Mouse (Mus musculus): Measurements from ENCODE around the gene Slco2a1. TPM values are rescaled to one million over a fixed set of nuclear protein-coding genes. Genes with fewer than 3 reads are reported as not detected.

Gene Slco2a1
- polyA plus RNA-seq, 1 experiment from 2014 or later = 3.7 TPM

DNA sequence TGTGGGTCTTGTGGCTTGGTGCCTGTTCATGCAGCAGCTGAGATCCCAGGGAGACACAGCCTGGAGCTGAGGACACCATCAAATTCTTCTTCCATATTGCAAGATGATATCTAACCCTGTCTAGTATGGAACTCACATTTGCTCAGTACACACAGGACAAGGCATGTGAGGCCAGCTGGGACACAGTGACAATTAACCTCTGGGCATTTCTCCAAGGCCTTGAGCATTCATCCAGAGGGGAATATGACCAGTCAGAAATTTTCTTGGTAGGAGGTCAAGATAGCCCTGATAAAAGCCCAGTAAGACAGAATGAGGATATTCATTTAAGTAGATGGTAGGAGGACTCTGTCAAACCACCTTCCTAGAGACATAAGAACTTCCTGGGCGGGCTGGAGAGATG is 56.9 kb downstream of the Slco2a1 start:
- H3K9ac ChIP-seq = no peak overlapping the region
- no peak overlapping the region for H3K4me3 ChIP-seq
- no peak overlapping the region for H3K4me2 ChIP-seq (replicated peaks)
- 56% methylated on average over 1 of the region's 1 CpGs for WGBS
- no peak for ATAC-seq (ENCODE audit: insufficient number of reproducible peaks, insufficient read depth, low FRiP score, low TSS enrichment)
- no peaks in the 10 kb centered on the region for H3K9me3 ChIP-seq
- no peaks in the 10 kb centered on the region for H3K36me3 ChIP-seq
- H3K27ac ChIP-seq = no peak overlapping the region
- no peaks in the 10 kb centered on the region for H3K4me1 ChIP-seq
- no peaks in the 10 kb centered on the region for H3K27me3 ChIP-seq

DNA sequence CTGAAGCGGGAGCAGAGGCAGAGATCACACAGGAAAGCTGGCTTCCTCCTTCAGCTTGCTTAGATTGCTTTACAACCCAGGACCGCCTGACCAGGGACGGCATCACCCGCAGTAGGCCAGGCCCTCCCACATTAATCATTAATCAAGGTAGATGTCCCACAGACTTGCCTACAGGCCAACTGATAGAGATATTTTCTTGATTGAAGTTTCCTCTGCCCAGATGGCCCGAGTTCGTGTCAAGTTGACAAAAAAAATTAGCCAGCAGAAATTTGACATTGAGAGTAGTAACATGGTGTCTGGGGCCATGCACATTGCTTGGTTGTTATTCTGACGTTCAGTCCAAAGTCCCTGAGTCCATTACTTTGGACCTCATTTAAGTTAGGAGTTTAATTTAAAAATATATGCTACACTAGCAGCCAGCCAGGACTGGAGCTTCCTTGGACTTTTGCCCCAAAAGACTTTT is 60.6 kb downstream of the Slco2a1 start:
- H3K4me2 ChIP-seq (replicated peaks) = no peak overlapping the region
- H3K9me3 ChIP-seq = no peaks in the 10 kb centered on the region
- H3K27me3 ChIP-seq = no peaks in the 10 kb centered on the region
- no peaks in the 10 kb centered on the region for H3K4me1 ChIP-seq
- H3K27ac ChIP-seq = no peak overlapping the region
- H3K4me3 ChIP-seq = no peak overlapping the region
- ATAC-seq (ENCODE audit: insufficient number of reproducible peaks, insufficient read depth, low FRiP score, low TSS enrichment) = no peak
- no peaks in the 10 kb centered on the region for H3K36me3 ChIP-seq
- 82% methylated on average over 7 of the region's 7 CpGs for WGBS
- H3K9ac ChIP-seq = no peak overlapping the region

DNA sequence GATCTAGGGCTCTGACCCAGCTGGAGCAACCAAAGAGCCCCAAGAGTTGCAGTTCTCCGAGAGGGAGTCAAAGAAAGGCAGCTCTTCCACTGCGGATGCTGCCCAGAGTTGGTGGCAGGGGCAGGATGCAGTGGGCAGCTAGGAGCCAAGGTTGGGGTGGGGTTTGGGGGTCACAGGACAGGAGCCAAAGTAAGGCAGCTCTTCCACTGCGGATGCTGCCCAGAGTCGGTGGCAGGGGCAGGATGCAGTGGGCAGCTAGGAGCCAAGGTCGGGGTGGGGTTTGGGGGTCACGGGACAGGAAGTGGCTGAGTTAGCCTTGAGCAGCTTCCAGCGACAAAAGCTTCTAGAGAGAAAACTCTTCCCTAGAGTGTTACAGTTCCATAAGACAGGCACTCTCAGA is 65.3 kb downstream of the Slco2a1 start:
- no peak overlapping the region for H3K4me3 ChIP-seq
- no peaks in the 10 kb centered on the region for H3K27me3 ChIP-seq
- H3K36me3 ChIP-seq = no peaks in the 10 kb centered on the region
- peaks cover 7% of the 10 kb centered on the region; the same call in 1 of the 2 replicates for H3K4me1 ChIP-seq
- H3K4me2 ChIP-seq (replicated peaks) = no peak overlapping the region
- 66% methylated on average over 7 of the region's 7 CpGs for WGBS
- ATAC-seq (ENCODE audit: insufficient number of reproducible peaks, insufficient read depth, low FRiP score, low TSS enrichment) = no peak
- no peak overlapping the region for H3K9ac ChIP-seq
- H3K27ac ChIP-seq = no peak overlapping the region
- H3K9me3 ChIP-seq = no peaks in the 10 kb centered on the region

DNA sequence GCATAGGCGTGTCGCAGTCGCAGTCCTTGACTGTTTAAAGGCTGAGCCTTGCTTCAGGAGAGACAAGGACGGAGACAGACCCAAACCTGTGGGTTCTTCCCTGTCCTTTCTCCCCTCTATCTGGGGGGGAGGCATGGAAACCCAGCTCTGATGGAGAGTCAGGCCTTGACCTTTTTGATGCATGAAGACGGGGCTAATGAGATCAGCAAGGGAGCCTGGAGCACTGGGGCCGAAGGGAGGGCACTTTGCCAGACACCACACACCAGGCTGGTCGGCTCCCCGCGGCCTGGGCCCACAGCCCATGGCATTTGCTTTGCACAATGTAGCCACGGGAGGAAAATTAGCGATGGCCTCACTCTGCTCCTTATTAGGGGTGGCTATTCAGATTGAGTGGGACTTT is 66.5 kb downstream of the Slco2a1 start:
- 57% methylated on average over 11 of the region's 11 CpGs for WGBS
- ATAC-seq (ENCODE audit: insufficient number of reproducible peaks, insufficient read depth, low FRiP score, low TSS enrichment) = no peak

DNA sequence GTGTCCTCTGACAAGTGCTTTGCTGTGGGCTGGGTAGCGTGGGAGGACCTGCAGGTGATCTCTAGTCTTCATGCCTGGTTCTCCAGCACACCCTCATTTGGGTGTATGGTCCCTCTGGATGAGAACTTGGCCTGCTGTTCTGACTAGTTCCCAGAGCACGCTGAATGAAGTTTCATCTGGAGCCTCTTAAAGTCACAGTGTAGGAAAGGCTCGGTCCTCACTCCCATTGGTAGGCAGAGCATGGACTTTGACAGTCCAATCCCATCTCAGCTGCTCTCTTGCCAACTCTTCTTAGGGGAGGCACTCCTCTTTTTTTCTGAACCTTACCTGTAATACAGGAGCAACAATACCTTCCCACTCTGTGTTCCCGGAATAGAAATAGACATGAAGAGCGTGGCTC is 67.7 kb downstream of the Slco2a1 start:
- Histone ChIP-seq H3K9me3 (no peaks in the 10 kb centered on the region), H3K4me3 (no peak overlapping the region), H3K4me2 (replicated peaks) (no peak overlapping the region), H3K4me1 (peaks cover 7% of the 10 kb centered on the region; the same call in 1 of the 2 replicates), H3K9ac (no peak overlapping the region), H3K27me3 (no peaks in the 10 kb centered on the region), H3K27ac (no peak overlapping the region), H3K36me3 (no peaks in the 10 kb centered on the region)
- WGBS = 88% methylated on average over 5 of the region's 5 CpGs
- no peak for ATAC-seq (ENCODE audit: insufficient number of reproducible peaks, insufficient read depth, low FRiP score, low TSS enrichment)

More for the DNA sequence above, 66.5 kb downstream of the Slco2a1 start:
- Histone ChIP-seq H3K9me3 (no peaks in the 10 kb centered on the region), H3K4me2 (replicated peaks) (no peak overlapping the region), H3K9ac (no peak overlapping the region), H3K4me3 (no peak overlapping the region), H3K27ac (no peak overlapping the region), H3K36me3 (no peaks in the 10 kb centered on the region), H3K27me3 (no peaks in the 10 kb centered on the region), H3K4me1 (peaks cover 7% of the 10 kb centered on the region; the same call in 1 of the 2 replicates)

DNA sequence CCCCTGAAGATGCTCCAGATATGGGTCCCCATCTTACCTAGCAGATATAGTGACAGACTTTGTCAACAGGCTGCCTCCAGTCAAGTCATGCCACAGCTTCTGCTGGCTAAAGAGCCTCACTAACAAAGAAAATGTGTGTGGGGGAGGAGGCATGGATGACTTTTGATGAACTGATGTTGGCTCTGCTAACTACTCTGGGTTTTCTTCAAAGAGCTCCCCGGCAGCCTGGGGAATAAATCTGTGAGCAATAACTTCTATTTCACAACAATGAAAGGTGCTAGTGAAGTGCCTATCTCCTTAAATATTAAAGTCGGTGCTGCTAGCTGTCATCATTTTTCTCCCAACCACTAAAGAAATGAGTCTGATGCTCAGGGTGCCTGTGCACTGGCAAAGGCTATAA is 72.0 kb downstream of the Slco2a1 start:
- 73% methylated on average over 2 of the region's 2 CpGs for WGBS
- Histone ChIP-seq H3K9me3 (no peaks in the 10 kb centered on the region), H3K27ac (no peak overlapping the region), H3K27me3 (no peaks in the 10 kb centered on the region), H3K4me1 (peaks cover under 1% of the 10 kb centered on the region; the same call in 1 of the 2 replicates), H3K4me3 (no peak overlapping the region), H3K4me2 (replicated peaks) (no peak overlapping the region), H3K9ac (no peak overlapping the region), H3K36me3 (no peaks in the 10 kb centered on the region)
- no peak for ATAC-seq (ENCODE audit: insufficient number of reproducible peaks, insufficient read depth, low FRiP score, low TSS enrichment)

DNA sequence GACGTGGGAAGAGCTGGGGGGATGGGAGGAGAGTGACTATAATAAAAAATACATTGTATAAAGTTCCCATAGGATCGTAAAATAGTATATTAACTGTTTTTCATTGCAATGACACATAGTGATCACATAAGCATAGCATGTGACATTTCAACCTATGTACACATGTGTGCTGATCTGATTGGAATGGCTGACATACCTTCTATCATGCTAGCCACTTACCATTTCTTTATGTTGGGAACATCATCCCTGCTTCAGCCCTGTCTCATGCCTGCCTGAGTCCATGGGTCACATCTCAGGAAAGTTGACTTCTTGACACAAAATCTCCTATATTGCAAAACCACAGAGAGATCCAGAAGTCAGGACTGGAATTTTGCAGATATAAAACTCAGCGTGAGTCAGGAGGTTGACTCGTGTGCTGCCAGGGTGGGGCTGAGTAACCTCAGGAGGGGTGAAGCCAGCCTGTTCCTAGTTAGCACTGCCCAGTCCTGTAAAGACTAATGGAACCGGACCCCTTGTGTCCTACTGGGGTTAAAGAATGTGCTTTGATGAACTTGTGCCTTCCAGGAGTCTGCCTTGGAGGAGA is 73.0 kb downstream of the Slco2a1 start:
- Histone ChIP-seq H3K9ac (no peak overlapping the region), H3K4me1 (peaks cover 3% of the 10 kb centered on the region), H3K36me3 (no peaks in the 10 kb centered on the region), H3K27me3 (no peaks in the 10 kb centered on the region), H3K4me3 (no peak overlapping the region), H3K4me2 (replicated peaks) (no peak overlapping the region), H3K9me3 (no peaks in the 10 kb centered on the region), H3K27ac (no peak overlapping the region)
- ATAC-seq (ENCODE audit: insufficient number of reproducible peaks, insufficient read depth, low FRiP score, low TSS enrichment) = no peak
- WGBS = 60% methylated on average over 5 of the region's 5 CpGs

DNA sequence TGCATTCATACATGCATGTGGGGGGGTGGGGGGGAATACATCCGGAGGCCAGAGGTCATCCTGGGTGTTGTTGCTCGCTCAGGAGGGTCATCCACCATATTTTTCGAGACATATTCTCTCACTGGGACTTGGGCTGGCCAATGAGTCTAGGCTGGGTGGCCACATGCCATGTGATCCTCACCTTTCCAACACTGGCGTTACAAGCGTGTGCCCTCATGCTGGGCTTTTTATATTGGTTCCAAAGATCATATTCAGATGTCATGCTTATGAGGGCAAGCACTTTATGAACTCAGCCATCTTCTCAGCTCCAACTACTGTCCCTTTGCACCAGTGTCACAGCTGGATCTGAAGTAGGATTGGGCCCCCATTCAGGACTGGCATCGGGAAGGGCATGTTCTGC is 75.1 kb downstream of the Slco2a1 start:
- Histone ChIP-seq H3K27ac (no peak overlapping the region), H3K4me2 (replicated peaks) (no peak overlapping the region), H3K9me3 (no peaks in the 10 kb centered on the region), H3K36me3 (no peaks in the 10 kb centered on the region), H3K9ac (no peak overlapping the region), H3K27me3 (no peaks in the 10 kb centered on the region), H3K4me3 (no peak overlapping the region), H3K4me1 (peaks cover 10% of the 10 kb centered on the region)
- no peak for ATAC-seq (ENCODE audit: insufficient number of reproducible peaks, insufficient read depth, low FRiP score, low TSS enrichment)
- WGBS = 93% methylated on average over 6 of the region's 6 CpGs

DNA sequence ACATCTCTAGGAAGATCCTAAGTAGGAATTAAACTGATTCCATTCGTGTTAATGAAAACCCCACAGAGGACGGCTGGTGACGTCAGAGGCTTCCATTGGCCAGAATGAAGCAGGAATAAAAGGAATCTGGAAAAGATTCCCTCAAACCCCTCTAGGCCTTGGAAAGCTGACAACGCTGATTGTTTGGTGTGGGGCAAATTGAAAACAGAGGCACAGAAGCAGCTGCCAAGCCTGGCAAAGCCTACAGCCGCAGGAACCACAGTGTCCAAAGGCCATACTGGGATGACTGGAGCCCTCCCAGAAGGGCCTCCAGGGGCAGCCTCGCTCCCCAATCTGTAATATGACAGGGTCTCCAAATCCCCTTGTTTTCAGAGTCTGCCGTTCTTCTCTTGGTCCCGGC is 78.3 kb downstream of the Slco2a1 start:
- WGBS = 48% methylated on average over 8 of the region's 8 CpGs
- Histone ChIP-seq H3K9ac (no peak overlapping the region), H3K4me2 (replicated peaks) (no peak overlapping the region), H3K4me3 (no peak overlapping the region), H3K36me3 (no peaks in the 10 kb centered on the region), H3K9me3 (no peaks in the 10 kb centered on the region), H3K27me3 (no peaks in the 10 kb centered on the region), H3K27ac (no peak overlapping the region), H3K4me1 (peaks cover 10% of the 10 kb centered on the region)
- no peak; the same call in 1 of the 2 replicates for ATAC-seq (ENCODE audit: insufficient number of reproducible peaks, insufficient read depth, low FRiP score, low TSS enrichment)

DNA sequence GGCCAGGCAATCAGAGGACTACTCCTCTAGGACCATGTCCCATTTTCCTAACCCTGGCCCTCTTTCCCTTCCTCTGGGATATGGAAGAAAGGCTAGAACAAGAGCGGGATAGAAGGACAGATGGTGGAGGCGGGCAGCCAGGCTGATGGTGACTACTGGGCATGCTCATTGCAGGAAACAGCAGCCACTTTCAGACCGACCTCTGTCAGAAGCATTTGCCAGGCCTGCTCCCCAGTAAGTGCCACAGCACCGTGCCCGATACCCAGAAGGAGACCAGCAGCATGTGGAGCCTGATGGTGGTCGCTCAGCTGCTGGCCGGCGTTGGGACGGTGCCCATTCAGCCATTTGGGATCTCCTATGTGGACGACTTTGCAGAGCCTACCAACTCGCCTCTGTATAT is 79.1 kb downstream of the Slco2a1 start:
- H3K4me2 ChIP-seq (replicated peaks) = no peak overlapping the region
- no peak overlapping the region for H3K4me3 ChIP-seq
- no peaks in the 10 kb centered on the region for H3K36me3 ChIP-seq
- ATAC-seq (ENCODE audit: insufficient number of reproducible peaks, insufficient read depth, low FRiP score, low TSS enrichment) = no peak
- H3K9me3 ChIP-seq = no peaks in the 10 kb centered on the region
- no peaks in the 10 kb centered on the region for H3K27me3 ChIP-seq
- 90% methylated on average over 11 of the region's 11 CpGs for WGBS
- H3K9ac ChIP-seq = no peak overlapping the region
- H3K4me1 ChIP-seq = peaks cover 10% of the 10 kb centered on the region
- no peak overlapping the region for H3K27ac ChIP-seq

DNA sequence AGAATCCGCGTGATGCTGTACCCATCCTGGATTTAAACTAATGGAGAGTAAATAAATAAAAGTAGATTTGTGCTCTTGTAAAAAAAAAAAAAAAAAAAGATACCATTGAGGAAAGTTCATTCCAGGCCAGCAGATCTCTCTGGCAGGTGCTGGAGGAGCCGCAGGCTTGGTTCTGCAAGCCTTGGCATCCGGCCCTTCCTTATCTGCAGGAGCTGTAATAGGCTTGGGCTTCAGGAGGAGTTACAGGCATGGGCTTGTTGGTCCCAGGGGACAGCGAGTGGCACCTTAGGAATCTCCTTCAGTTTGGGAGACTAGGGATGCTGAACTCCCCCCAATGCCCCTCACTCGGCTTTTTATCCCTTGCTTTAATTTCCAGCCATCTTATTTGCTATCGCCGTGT is 80.3 kb downstream of the Slco2a1 start:
- H3K27me3 ChIP-seq = no peaks in the 10 kb centered on the region
- WGBS = 90% methylated on average over 8 of the region's 8 CpGs
- no peak overlapping the region for H3K27ac ChIP-seq

DNA sequence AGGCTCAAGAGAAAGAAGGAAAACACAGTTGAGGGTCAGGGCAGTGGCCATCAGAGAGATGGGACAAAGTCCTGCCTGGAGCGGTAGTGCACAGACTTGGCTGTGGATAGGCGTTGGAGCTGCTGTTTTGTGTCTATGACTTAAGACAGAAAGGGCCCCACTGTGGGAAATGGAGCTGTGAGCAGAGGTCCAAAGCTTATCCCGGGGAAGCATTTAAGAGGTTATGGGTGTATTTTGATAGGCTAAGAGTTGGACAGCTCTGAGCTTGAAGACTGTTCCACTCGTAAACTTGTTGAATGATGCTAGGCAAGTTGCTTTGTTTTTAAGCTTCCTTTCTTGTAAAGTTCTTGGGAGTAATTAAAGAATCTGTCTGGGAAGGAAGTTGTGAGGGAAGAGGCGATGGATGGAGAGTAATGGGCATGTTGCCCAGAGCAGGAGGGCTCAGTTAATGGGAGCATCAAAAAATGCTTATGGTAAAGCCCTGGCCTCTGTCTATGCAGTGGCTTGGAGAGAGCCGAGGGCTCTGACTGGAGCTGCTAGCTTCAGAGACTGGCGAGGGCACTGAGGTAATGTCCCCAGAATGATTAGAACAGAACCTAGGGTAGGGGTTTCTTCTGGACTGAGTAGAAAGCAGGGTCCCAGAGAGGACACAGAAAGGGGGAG is 83.2 kb downstream of the Slco2a1 start:
- no peaks in the 10 kb centered on the region for H3K27me3 ChIP-seq
- no peaks in the 10 kb centered on the region for H3K36me3 ChIP-seq
- no peak overlapping the region for H3K9ac ChIP-seq
- no peak overlapping the region for H3K27ac ChIP-seq
- H3K4me2 ChIP-seq (replicated peaks) = no peak overlapping the region
- no peak overlapping the region for H3K4me3 ChIP-seq
- no peak for ATAC-seq (ENCODE audit: insufficient number of reproducible peaks, insufficient read depth, low FRiP score, low TSS enrichment)
- H3K4me1 ChIP-seq = peaks cover 5% of the 10 kb centered on the region
- WGBS = 86% methylated on average over 7 of the region's 7 CpGs
- no peaks in the 10 kb centered on the region for H3K9me3 ChIP-seq

More for the DNA sequence above, 80.3 kb downstream of the Slco2a1 start:
- no peak overlapping the region for H3K4me3 ChIP-seq
- H3K36me3 ChIP-seq = no peaks in the 10 kb centered on the region
- H3K9me3 ChIP-seq = no peaks in the 10 kb centered on the region
- no peak for ATAC-seq (ENCODE audit: insufficient number of reproducible peaks, insufficient read depth, low FRiP score, low TSS enrichment)
- no peak overlapping the region for H3K9ac ChIP-seq
- H3K4me2 ChIP-seq (replicated peaks) = no peak overlapping the region
- peaks cover 10% of the 10 kb centered on the region for H3K4me1 ChIP-seq
